ENCODE assay signal across 9 mouse cellular contexts in genomic region chr7:89526731-89527429, GRCm38 (mm10). TPM values are rescaled to one million over a fixed set of nuclear protein-coding genes. Genes with fewer than 3 reads are reported as not detected.
DNase-seq lines count a peak whose midpoint lies in the region; ATAC-seq and TF ChIP-seq lines count a peak whose summit lies in the region.
"Had no signal": no experiment of that assay in that cellular context is flagged by ENCODE, and none has a peak within 500 bp of the region (broad histone marks: within the 10 kb centered on the region; RNA-seq: fewer than 3 reads in every experiment).

Gene Prss23, minus strand, starts transcription at chr7:89527187.

- ATAC-seq in kidney, embryonic 16.5 days (ENCODE audit: low FRiP score, low TSS enrichment): no peak
- no peak for ATAC-seq in forebrain, embryonic 11.5 days (replicated peaks; ENCODE audit: low FRiP score)
- ATAC-seq in midbrain, postnatal 0 days (ENCODE audit: low FRiP score): no peak

- H3K4me1 ChIP-seq in kidney, embryonic 16.5 days (ENCODE audit: insufficient read depth, low read length): no peaks in the 10 kb centered on the region
- no peaks in the 10 kb centered on the region for H3K4me1 ChIP-seq in ES-E14 (ENCODE audit: control insufficient read depth in 2 of 2, insufficient read depth in 2 of 2, low read length in 2 of 2, poor library complexity in 1 of 2)
- no peaks in the 10 kb centered on the region for H3K4me1 ChIP-seq in forebrain, embryonic 11.5 days (replicated peaks; ENCODE audit: control insufficient read depth, insufficient read depth, low read length)
- H3K4me1 ChIP-seq in midbrain, postnatal 0 days (ENCODE audit: insufficient read depth, low read length): no peaks in the 10 kb centered on the region
- H3K4me1 ChIP-seq: liver, embryonic 15.5 days had no signal

- H3K27ac ChIP-seq in kidney, embryonic 16.5 days (ENCODE audit: low read length): no peak within 1 kb of the TSS
- H3K27ac ChIP-seq in ES-E14 (ENCODE audit: insufficient read depth, low read depth, low read length, poor library complexity, severe bottlenecking): no peak within 1 kb of the TSS
- H3K27ac ChIP-seq in forebrain, embryonic 11.5 days (ENCODE audit: low read depth, low read length): no peak within 1 kb of the TSS
- no peak within 1 kb of the TSS for H3K27ac ChIP-seq in midbrain, postnatal 0 days (ENCODE audit: low read depth, low read length)
- H3K27ac ChIP-seq: liver, embryonic 15.5 days had no signal

- no peak for DNase-seq in kidney, adult 11 months
- no peak for DNase-seq in ES-E14 (ENCODE audit: low read depth, low spot score)
- DNase-seq in forebrain, embryonic 11.5 days (ENCODE audit: low spot score): no peak
- no peak for DNase-seq in heart, postnatal 25 days (ENCODE audit: low spot score)
- no peak for DNase-seq in midbrain, postnatal 0 days (ENCODE audit: low spot score)
- no peak for DNase-seq in thymus, postnatal 25 days
- DNase-seq in lung, postnatal 14 days: no peak

- no peak within 1 kb of the TSS for H3K4me2 ChIP-seq in kidney, embryonic 16.5 days (replicated peaks; ENCODE audit: low read depth, low read length)
- no peak within 1 kb of the TSS for H3K4me2 ChIP-seq in forebrain, embryonic 11.5 days (ENCODE audit: low read depth, low read length, severe bottlenecking)
- no peak within 1 kb of the TSS for H3K4me2 ChIP-seq in midbrain, postnatal 0 days (ENCODE audit: low read depth, low read length, poor library complexity, severe bottlenecking)
- H3K4me2 ChIP-seq: liver, embryonic 15.5 days had no signal

- in situ Hi-C loops in ES-E14 (cut with MboI; ENCODE audit: low sequenced_read_pairs in 2 of 2, unreplicated experiment in 2 of 2): no loop called here

- no peak for TF ChIP-seq CTCF in midbrain, postnatal 0 days (IDR thresholded peaks at IDR 0.05)

- no peak within 1 kb of the TSS for H3K9ac ChIP-seq in kidney, embryonic 16.5 days (replicated peaks; ENCODE audit: low read length)
- no peak within 1 kb of the TSS for H3K9ac ChIP-seq in ES-E14 (ENCODE audit: insufficient read depth, low read depth, low read length, poor library complexity, severe bottlenecking)
- no peak within 1 kb of the TSS for H3K9ac ChIP-seq in forebrain, embryonic 11.5 days (ENCODE audit: low read length)
- no peak within 1 kb of the TSS for H3K9ac ChIP-seq in midbrain, postnatal 0 days (replicated peaks; ENCODE audit: low read length, poor library complexity, severe bottlenecking)
- H3K9ac ChIP-seq: liver, embryonic 15.5 days had no signal

- WGBS in kidney, embryonic 16.5 days: 73% methylated on average over 16 of the region's 16 CpGs
- WGBS in forebrain, embryonic 11.5 days: 69% methylated on average over 16 of the region's 16 CpGs
- 79% methylated on average over 16 of the region's 16 CpGs for WGBS in midbrain, postnatal 0 days

- intact Hi-C loops in heart, postnatal 25 days (cut with DNase I): no loop called here

- H3K4me3 ChIP-seq in kidney, embryonic 16.5 days (ENCODE audit: low read length): no peak within 1 kb of the TSS
- H3K4me3 ChIP-seq in ES-E14 (ENCODE audit: insufficient read depth in 1 of 2, low read depth in 1 of 2, low read length in 2 of 2, poor library complexity in 1 of 2, severe bottlenecking in 1 of 2): no peak within 1 kb of the TSS
- H3K4me3 ChIP-seq in forebrain, embryonic 11.5 days (ENCODE audit: low read depth, low read length): no peak within 1 kb of the TSS
- no peak within 1 kb of the TSS for H3K4me3 ChIP-seq in midbrain, postnatal 0 days (ENCODE audit: low read depth, low read length)
- H3K4me3 ChIP-seq: liver, embryonic 15.5 days had no signal

- H3K9me3 ChIP-seq in kidney, embryonic 16.5 days (ENCODE audit: low read length): no peaks in the 10 kb centered on the region
- H3K9me3 ChIP-seq in ES-E14 (ENCODE audit: control insufficient read depth, insufficient read depth, low read depth, low read length): no peaks in the 10 kb centered on the region
- no peaks in the 10 kb centered on the region for H3K9me3 ChIP-seq in forebrain, embryonic 11.5 days (ENCODE audit: control insufficient read depth, low read length)
- no peaks in the 10 kb centered on the region for H3K9me3 ChIP-seq in midbrain, postnatal 0 days (ENCODE audit: low read length)
- H3K9me3 ChIP-seq: liver, embryonic 15.5 days had no signal

- no peaks in the 10 kb centered on the region for H3K36me3 ChIP-seq in kidney, embryonic 16.5 days (ENCODE audit: insufficient read depth, low read length)
- H3K36me3 ChIP-seq in ES-E14 (ENCODE audit: control insufficient read depth, insufficient read depth, low read length, poor library complexity, severe bottlenecking): no peaks in the 10 kb centered on the region
- no peaks in the 10 kb centered on the region for H3K36me3 ChIP-seq in forebrain, embryonic 11.5 days (ENCODE audit: control insufficient read depth, insufficient read depth, low read length)
- H3K36me3 ChIP-seq in midbrain, postnatal 0 days (ENCODE audit: insufficient read depth, low read length): no peaks in the 10 kb centered on the region
- H3K36me3 ChIP-seq: liver, embryonic 15.5 days had no signal

- H3K27me3 ChIP-seq in kidney, embryonic 16.5 days (ENCODE audit: insufficient read depth, low read length): no peaks in the 10 kb centered on the region
- no peaks in the 10 kb centered on the region for H3K27me3 ChIP-seq in forebrain, embryonic 11.5 days (ENCODE audit: control insufficient read depth, insufficient read depth, low read length)
- no peaks in the 10 kb centered on the region for H3K27me3 ChIP-seq in midbrain, postnatal 0 days (ENCODE audit: insufficient read depth, low read length)

TF ChIP-seq in ES-E14, 5 proteins besides CTCF, POLR2A, EP300 and RAD21:
- no peak for TF ChIP-seq HCFC1 (IDR thresholded peaks at IDR 0.05; ENCODE audit: borderline replicate concordance, insufficient read depth, low read length)
- TF ChIP-seq MAFK (IDR thresholded peaks at IDR 0.05; ENCODE audit: insufficient read depth, low read depth, low read length): no peak
- no peak for TF ChIP-seq CHD2 (IDR thresholded peaks at IDR 0.05; ENCODE audit: low read depth, low read length)
- TF ChIP-seq ZNF384 (IDR thresholded peaks at IDR 0.05; ENCODE audit: low read depth, low read length): no peak
- TF ChIP-seq ZC3H11A (IDR thresholded peaks at IDR 0.05; ENCODE audit: borderline replicate concordance, low read depth, low read length): no peak

RNA-seq across cellular contexts. Expression of gene Prss23, which starts in this region (rescaled TPM):
- 93.2 and 105 TPM in 2 replicates for polyA plus RNA-seq in kidney, embryonic 16.5 days (2015; fragmentation: Nextera tagmentation; extraction: Ambion mirVana)
- 72.3 and 126 TPM in 2 replicates for total RNA-seq in ES-E14 (2012; rRNA removed)
- 31.7 and 32.3 TPM in 2 replicates for polyA plus RNA-seq in forebrain, embryonic 11.5 days (2014; fragmentation: Nextera tagmentation; extraction: Ambion mirVana)
- total RNA-seq in heart, postnatal 25 days (2021): 10 to 100 TPM; 24.6 to 25.0 TPM
- total RNA-seq in midbrain, postnatal 0 days (2014; rRNA removed): 6.8 and 10.1 TPM in 2 replicates
- 10.2 and 10.6 TPM in 2 replicates for polyA plus RNA-seq in midbrain, postnatal 0 days (2015; fragmentation: Nextera tagmentation; extraction: Ambion mirVana)
